Mouse (Mus musculus) myocyte (in vitro differentiated cells): ENCODE data around the gene Rhox2a.
"Not testable (repeated sequence)": the region's sequence is repeated elsewhere in the genome, so short reads cannot be mapped to it uniquely, and the experiment has no call there.

ENCODE experiments used
- MYOD1 ChIP-seq, 3 experiments: IDR thresholded peaks; one replicate each; pipeline ENCODE4 v1.6.1; 2011; ENCODE audit warnings: control low read depth in 2 of 3, low read depth in 2 of 3, mild to moderate bottlenecking in 2 of 3, moderate library complexity in 1 of 3; ENCODE audit not compliant: insufficient read length in 2 of 3, control insufficient read depth in 1 of 3
- MYOG ChIP-seq, 3 experiments: IDR thresholded peaks; one replicate each; pipeline ENCODE4 v1.6.1; 2011; ENCODE audit warnings: control low read depth in 2 of 3, low read depth in 2 of 3, mild to moderate bottlenecking in 2 of 3; ENCODE audit not compliant: insufficient read length in 2 of 3, control insufficient read depth in 1 of 3, insufficient read depth in 1 of 3
- POLR2A ChIP-seq: IDR thresholded peaks from one replicate; pipeline ENCODE4 v1.6.1; 2011; ENCODE audit warnings: low read depth, mild to moderate bottlenecking, control low read depth, moderate library complexity; ENCODE audit not compliant: insufficient read length
- POLR2AphosphoS2 ChIP-seq: IDR thresholded peaks from one replicate; pipeline ENCODE4 v1.6.1; 2011; ENCODE audit warnings: low read depth, control low read depth; ENCODE audit not compliant: insufficient read length
- TCF12 ChIP-seq: IDR thresholded peaks from one replicate; pipeline ENCODE4 v1.6.1; 2011; ENCODE audit warnings: mild to moderate bottlenecking, control low read depth; ENCODE audit not compliant: poor library complexity, insufficient read depth, severe bottlenecking
- USF1 ChIP-seq: IDR thresholded peaks from one replicate; pipeline ENCODE4 v1.6.1; 2011; ENCODE audit warnings: low read depth, mild to moderate bottlenecking, control low read depth, moderate library complexity

DNA sequence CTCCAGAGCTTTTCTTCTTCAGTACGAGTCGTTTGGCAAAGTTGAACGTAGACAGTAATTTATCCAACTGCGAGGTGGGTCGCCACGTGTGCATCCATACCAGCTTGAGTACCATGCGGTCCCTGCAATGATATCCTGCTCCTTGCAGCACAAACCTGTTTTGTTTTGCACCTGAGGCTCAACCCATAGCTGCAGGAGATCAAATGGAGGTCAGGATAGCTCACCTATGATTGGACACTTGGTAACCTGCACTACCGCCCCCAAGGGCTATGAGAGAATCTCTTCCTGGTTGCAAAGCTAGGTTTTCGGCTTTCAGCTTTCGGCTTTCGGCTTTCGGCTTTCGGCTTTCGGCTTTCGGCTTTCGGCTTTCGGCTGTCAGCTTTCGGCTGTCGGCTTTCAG is 20.3 kb downstream of the Rhox2a start, which contains the start of gene Rhox4a:
- not testable (repeated sequence) for TF ChIP-seq POLR2A; USF1; MYOG (IDR thresholded peaks at IDR 0.05; ENCODE audit: control insufficient read depth in 1 of 3, insufficient read depth in 1 of 3, insufficient read length in 2 of 3, low read depth in 2 of 3); MYOD1 (IDR thresholded peaks at IDR 0.05; ENCODE audit: control insufficient read depth in 1 of 3, insufficient read length in 2 of 3, low read depth in 2 of 3); POLR2AphosphoS2; TCF12
